Mouse (Mus musculus): Measurements from ENCODE around the gene Cdkn2d.
"Not testable (repeated sequence)": the region's sequence is repeated elsewhere in the genome, so short reads cannot be mapped to it uniquely, and the experiment has no call there.

The Cdkn2d gene

GRCm38 (mm10) chr9:21275013-21275710 is 16.0 kb downstream of the Cdkn2d start:
- no peak for DNase-seq (ENCODE audit: low spot score)

- DNase-seq (ENCODE audit: low spot score): no peak
Observed at GRCm38 (mm10) chr9:21274336-21274735, 16.9 kb downstream of the Cdkn2d start.

- no peak for DNase-seq (ENCODE audit: low spot score)
Observed at GRCm38 (mm10) chr9:21273520-21274228, 17.5 kb downstream of the Cdkn2d start.

- no peak for DNase-seq (ENCODE audit: low spot score)
Observed at GRCm38 (mm10) chr9:21273094-21273493, 18.1 kb downstream of the Cdkn2d start.

GRCm38 (mm10) chr9:21272391-21272790 is 18.8 kb downstream of the Cdkn2d start:
- DNase-seq (ENCODE audit: low spot score): no peak

GRCm38 (mm10) chr9:21269590-21269989 is 21.6 kb downstream of the Cdkn2d start:
- DNase-seq (ENCODE audit: low spot score): not testable (repeated sequence)

- no peak for DNase-seq (ENCODE audit: low spot score)
Observed at GRCm38 (mm10) chr9:21268305-21268704, 22.9 kb downstream of the Cdkn2d start.

- DNase-seq (ENCODE audit: low spot score): no peak
Observed at GRCm38 (mm10) chr9:21266889-21267288, 24.3 kb downstream of the Cdkn2d start.

- DNase-seq (ENCODE audit: low spot score): no peak
Observed at GRCm38 (mm10) chr9:21265611-21266010, 25.6 kb downstream of the Cdkn2d start.

GRCm38 (mm10) chr9:21265000-21265561 is 26.1 kb downstream of the Cdkn2d start, which contains the start of gene Atg4d:
TSS of gene Atg4d (plus strand) at chr9:21265293.
- peak; percentile 96 for DNase-seq (ENCODE audit: low spot score)

GRCm38 (mm10) chr9:21264272-21264999 is 26.8 kb downstream of the Cdkn2d start:
- no peak for DNase-seq (ENCODE audit: low spot score)

- no peak for DNase-seq (ENCODE audit: low spot score)
Observed at GRCm38 (mm10) chr9:21261831-21262230, 29.4 kb downstream of the Cdkn2d start.

- DNase-seq (ENCODE audit: low spot score): no peak
Observed at GRCm38 (mm10) chr9:21260491-21261040, 30.6 kb downstream of the Cdkn2d start.

- not testable (repeated sequence) for DNase-seq (ENCODE audit: low spot score)
Observed at GRCm38 (mm10) chr9:21256349-21256748, 34.9 kb downstream of the Cdkn2d start.

- DNase-seq (ENCODE audit: low spot score): no peak
Observed at GRCm38 (mm10) chr9:21254690-21255089, 36.5 kb downstream of the Cdkn2d start.

- DNase-seq (ENCODE audit: low spot score): no peak
Observed at GRCm38 (mm10) chr9:21251116-21251735, 40.0 kb downstream of the Cdkn2d start.

- DNase-seq (ENCODE audit: low spot score): no peak
Observed at GRCm38 (mm10) chr9:21250509-21250908, 40.7 kb downstream of the Cdkn2d start.

GRCm38 (mm10) chr9:21249629-21250508 is 41.3 kb downstream of the Cdkn2d start:
- no peak for DNase-seq (ENCODE audit: low spot score)

- DNase-seq (ENCODE audit: low spot score): no peak
Observed at GRCm38 (mm10) chr9:21248326-21248725, 42.9 kb downstream of the Cdkn2d start, which contains the start of gene S1pr5. TSS of gene S1pr5 (minus strand) at chr9:21248443.

- no peak for DNase-seq (ENCODE audit: low spot score)
Observed at GRCm38 (mm10) chr9:21246342-21246741, 44.9 kb downstream of the Cdkn2d start.

GRCm38 (mm10) chr9:21245113-21245487 is 46.1 kb downstream of the Cdkn2d start:
- no peak for DNase-seq (ENCODE audit: low spot score)

All from left cerebral cortex, adult 11 months (tissue).